Mouse (Mus musculus): ENCODE measurements around the gene Suds3. TPM values are rescaled to one million over a fixed set of nuclear protein-coding genes. Genes with fewer than 3 reads are reported as not detected.

Gene Suds3
- total and polyA plus RNA-seq, 2 experiments: 61.4 to 77.1 TPM

DNA sequence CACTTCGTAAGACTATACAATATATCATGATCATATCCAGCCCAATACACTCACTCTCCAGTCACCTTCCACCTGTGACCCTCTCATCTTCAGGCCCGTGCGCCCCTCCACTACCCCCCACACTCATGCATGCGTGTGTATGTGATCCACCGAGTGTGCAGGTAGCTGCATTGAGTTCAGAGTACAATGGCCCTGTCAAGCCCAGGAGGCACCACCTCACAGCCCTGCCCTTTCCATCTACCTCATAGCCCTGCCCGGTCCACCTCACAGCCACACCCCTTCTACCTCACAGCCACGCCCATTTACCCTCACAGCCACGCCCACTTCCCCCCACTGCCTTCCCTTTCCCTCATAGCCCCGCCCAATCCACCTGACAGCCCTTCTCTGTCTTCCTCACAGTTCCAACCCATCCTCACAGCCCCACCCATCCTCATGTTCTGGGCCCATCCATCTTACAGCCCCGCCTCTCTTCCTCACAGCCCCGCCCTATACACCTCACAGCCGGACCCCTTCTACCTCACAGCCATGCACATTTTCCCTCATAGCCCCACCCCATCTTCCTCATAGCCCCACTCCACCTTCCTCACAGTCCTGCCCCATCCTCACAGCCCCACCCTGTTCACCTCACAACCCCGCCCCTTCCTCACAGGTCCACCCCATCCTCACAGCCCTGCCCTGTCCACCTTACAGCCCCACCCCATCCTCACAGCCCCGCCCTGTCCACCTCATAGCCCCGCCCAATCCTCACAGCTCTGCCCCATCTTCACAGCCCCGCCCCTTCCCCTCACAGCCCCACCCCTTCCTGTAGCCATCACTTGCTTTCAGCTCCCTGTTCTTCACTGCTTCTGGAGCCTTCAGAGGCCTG lies 9.8 kb upstream of the Suds3 start:
- WGBS: 90% methylated on average over 16 of the region's 16 CpGs
- Histone ChIP-seq H3K4me1 (ENCODE audit: control insufficient read depth, insufficient read depth, low read length) (peaks cover 22% of the 10 kb centered on the region), H3K79me2 (ENCODE audit: control insufficient read depth, insufficient read depth, low read length) (peaks cover 68% of the 10 kb centered on the region), H3K4me3 (ENCODE audit: insufficient read depth, low read depth, low read length) (no peak overlapping the region), H3K9ac (ENCODE audit: low read depth, low read length) (no peak overlapping the region), H3K36me3 (ENCODE audit: control insufficient read depth, insufficient read depth, low read length) (peaks cover 8% of the 10 kb centered on the region), H3K27me3 (ENCODE audit: control insufficient read depth, insufficient read depth, low read length) (no peaks in the 10 kb centered on the region), H3K27ac (replicated peaks; ENCODE audit: insufficient read depth, low read depth, low read length) (no peak overlapping the region)
- no peak for DNase-seq (ENCODE audit: extremely low read depth, low read depth, low spot score)
- TF ChIP-seq POLR2A (IDR thresholded peaks at IDR 0.05; ENCODE audit: extremely low read depth, insufficient read depth, low read length) (no peak), CTCF (IDR thresholded peaks at IDR 0.05; ENCODE audit: low read depth, low read length) (no peak)

DNA sequence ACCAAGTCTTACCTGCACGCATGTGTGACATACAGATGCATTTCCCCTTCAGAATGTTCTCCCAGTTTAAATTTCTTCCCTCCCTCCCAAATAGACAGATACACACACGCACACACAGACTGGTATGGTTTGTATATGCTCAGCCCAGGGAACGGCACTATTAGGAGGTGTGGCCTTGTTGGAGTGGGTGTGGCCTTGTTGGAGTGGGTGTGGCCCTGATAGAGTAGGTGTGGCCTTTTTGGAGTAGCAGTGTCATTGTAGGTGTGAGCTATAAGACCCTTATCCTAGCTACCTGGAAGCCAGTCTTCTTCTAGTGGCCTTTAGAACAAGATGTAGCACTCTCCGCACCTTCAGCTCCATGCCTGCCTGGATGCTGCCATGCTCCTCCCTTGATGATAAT lies 7.9 kb upstream of the Suds3 start:
- Histone ChIP-seq H3K4me1 (ENCODE audit: control insufficient read depth, insufficient read depth, low read length) (peaks cover 22% of the 10 kb centered on the region), H3K36me3 (ENCODE audit: control insufficient read depth, insufficient read depth, low read length) (peaks cover 6% of the 10 kb centered on the region), H3K9ac (ENCODE audit: low read depth, low read length) (no peak overlapping the region), H3K4me3 (ENCODE audit: insufficient read depth, low read depth, low read length) (no peak overlapping the region), H3K27ac (replicated peaks; ENCODE audit: insufficient read depth, low read depth, low read length) (no peak overlapping the region), H3K27me3 (ENCODE audit: control insufficient read depth, insufficient read depth, low read length) (no peaks in the 10 kb centered on the region), H3K79me2 (ENCODE audit: control insufficient read depth, insufficient read depth, low read length) (peaks cover 64% of the 10 kb centered on the region)
- TF ChIP-seq POLR2A (IDR thresholded peaks at IDR 0.05; ENCODE audit: extremely low read depth, insufficient read depth, low read length) (no peak), CTCF (IDR thresholded peaks at IDR 0.05; ENCODE audit: low read depth, low read length) (no peak)
- DNase-seq (ENCODE audit: extremely low read depth, low read depth, low spot score): no peak
- 80% methylated on average over 4 of the region's 4 CpGs for WGBS

DNA sequence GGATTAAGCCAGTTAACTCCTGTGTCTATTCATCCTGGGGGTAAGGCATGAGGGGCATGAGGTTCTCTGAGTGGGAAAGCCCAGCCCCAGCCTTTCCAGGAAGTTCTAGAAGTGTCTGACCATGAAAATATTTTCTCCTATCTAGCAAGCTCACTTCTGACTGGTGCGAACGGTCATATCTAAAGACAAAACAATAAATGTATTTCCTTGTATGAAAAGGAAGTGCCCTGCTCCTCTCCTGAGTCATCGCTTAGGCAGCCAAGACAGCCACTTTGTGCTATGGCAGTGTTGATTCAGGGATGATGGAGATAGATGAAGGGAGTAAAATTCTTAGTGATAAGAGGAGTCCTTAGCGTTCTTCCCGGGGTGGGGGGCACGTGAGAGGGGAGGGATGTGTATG lies 7.2 kb upstream of the Suds3 start:
- no peak overlapping the region for H3K4me3 ChIP-seq (ENCODE audit: insufficient read depth, low read depth, low read length)
- H3K36me3 ChIP-seq (ENCODE audit: control insufficient read depth, insufficient read depth, low read length): no peaks in the 10 kb centered on the region
- peaks cover 57% of the 10 kb centered on the region for H3K79me2 ChIP-seq (ENCODE audit: control insufficient read depth, insufficient read depth, low read length)
- DNase-seq (ENCODE audit: extremely low read depth, low read depth, low spot score): no peak
- no peak overlapping the region for H3K27ac ChIP-seq (replicated peaks; ENCODE audit: insufficient read depth, low read depth, low read length)
- H3K9ac ChIP-seq (ENCODE audit: low read depth, low read length): no peak overlapping the region
- WGBS: 69% methylated on average over 6 of the region's 6 CpGs
- H3K4me1 ChIP-seq (ENCODE audit: control insufficient read depth, insufficient read depth, low read length): peaks cover 24% of the 10 kb centered on the region
- no peaks in the 10 kb centered on the region for H3K27me3 ChIP-seq (ENCODE audit: control insufficient read depth, insufficient read depth, low read length)
- no peak for TF ChIP-seq CTCF (IDR thresholded peaks at IDR 0.05; ENCODE audit: low read depth, low read length)
- no peak for TF ChIP-seq POLR2A (IDR thresholded peaks at IDR 0.05; ENCODE audit: extremely low read depth, insufficient read depth, low read length)

DNA sequence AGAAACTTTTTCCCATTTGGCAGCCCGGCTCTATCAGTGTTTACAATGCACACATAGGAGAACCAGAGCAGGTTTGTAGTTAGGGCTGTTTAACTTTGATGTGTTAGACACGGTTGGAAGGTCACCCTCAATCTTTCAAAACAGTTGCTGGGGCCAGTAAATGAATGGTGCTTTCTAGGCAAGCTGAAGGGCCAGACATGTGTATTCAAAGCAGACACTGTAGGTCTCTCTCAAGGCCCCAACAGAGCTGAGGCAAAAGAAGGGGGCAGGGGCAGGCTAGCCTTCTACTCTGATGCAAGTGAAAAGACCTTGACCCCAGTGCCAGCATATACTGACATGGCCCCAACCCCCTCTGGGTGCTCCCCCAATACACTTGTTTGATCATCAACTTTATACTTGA lies 5.7 kb upstream of the Suds3 start:
- peaks cover 31% of the 10 kb centered on the region for H3K4me1 ChIP-seq (ENCODE audit: control insufficient read depth, insufficient read depth, low read length)
- TF ChIP-seq CTCF (IDR thresholded peaks at IDR 0.05; ENCODE audit: low read depth, low read length) (no peak), POLR2A (IDR thresholded peaks at IDR 0.05; ENCODE audit: extremely low read depth, insufficient read depth, low read length) (no peak)
- H3K79me2 ChIP-seq (ENCODE audit: control insufficient read depth, insufficient read depth, low read length): peaks cover 53% of the 10 kb centered on the region
- no peaks in the 10 kb centered on the region for H3K27me3 ChIP-seq (ENCODE audit: control insufficient read depth, insufficient read depth, low read length)
- DNase-seq (ENCODE audit: extremely low read depth, low read depth, low spot score): peak; percentile 96
- H3K9ac ChIP-seq (ENCODE audit: low read depth, low read length): 0 out of 2 replicates have a peak overlapping the region, but pooled peaks have one; percentile 10
- H3K36me3 ChIP-seq (ENCODE audit: control insufficient read depth, insufficient read depth, low read length): no peaks in the 10 kb centered on the region
- peak overlapping the region; percentile 91 for H3K27ac ChIP-seq (replicated peaks; ENCODE audit: insufficient read depth, low read depth, low read length)
- peak overlapping the region; percentile 32 for H3K4me3 ChIP-seq (ENCODE audit: insufficient read depth, low read depth, low read length)
- 8% methylated on average over 2 of the region's 2 CpGs for WGBS

DNA sequence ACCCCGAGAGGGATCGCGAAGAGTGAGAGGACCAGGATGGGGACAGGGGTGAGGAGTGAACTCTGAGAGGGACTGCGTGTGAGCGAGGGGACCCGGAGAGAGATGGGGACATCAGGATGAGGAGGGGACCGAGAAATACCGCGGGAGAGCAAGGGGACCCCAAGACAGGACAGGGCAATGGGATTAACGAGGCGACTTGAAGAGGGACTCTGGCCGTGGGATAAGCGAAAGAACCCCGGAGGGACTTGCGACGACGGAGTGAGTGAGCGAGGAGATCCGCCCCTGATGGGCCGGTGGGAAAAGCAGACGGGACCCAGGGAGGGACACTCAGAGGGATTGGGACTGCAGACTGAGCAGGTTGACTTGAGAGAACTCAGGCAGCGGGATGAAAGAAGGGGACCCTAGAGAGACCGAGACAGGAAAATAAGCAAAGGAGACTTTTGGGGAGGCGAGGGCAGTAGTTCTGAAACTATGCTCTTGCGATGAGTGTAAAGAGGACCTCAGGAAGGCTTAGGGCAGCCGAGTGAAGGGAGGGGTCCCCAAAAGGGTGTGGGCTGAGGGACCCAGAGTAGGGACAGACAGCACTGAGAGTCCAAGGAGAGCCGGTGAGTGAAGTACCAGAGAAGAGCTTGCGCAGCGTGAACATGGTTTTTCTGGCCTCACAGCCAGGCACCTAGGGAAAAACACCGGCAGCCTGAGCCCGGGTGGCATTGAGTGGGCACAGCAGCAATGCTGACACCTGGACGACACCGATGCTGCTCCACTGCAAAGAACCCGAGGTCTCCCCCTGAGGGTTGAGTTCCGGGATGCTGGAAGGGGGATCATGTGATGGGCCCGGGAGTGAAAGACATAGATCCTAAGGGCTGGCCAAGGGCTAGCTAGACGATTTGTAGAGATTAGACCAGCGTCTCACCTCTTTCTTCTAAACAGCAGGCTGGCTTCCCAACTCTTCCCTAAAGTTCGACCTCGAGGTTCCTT lies 4.9 kb upstream of the Suds3 start:
- under 1% methylated on average over 40 of the region's 40 CpGs for WGBS
- peak overlapping the region; percentile 90 for H3K9ac ChIP-seq (ENCODE audit: low read depth, low read length)
- peak overlapping the region; percentile 80 for H3K4me3 ChIP-seq (ENCODE audit: insufficient read depth, low read depth, low read length)
- peak overlapping the region; percentile 91 for H3K27ac ChIP-seq (replicated peaks; ENCODE audit: insufficient read depth, low read depth, low read length)
- H3K36me3 ChIP-seq (ENCODE audit: control insufficient read depth, insufficient read depth, low read length): no peaks in the 10 kb centered on the region
- no peaks in the 10 kb centered on the region for H3K27me3 ChIP-seq (ENCODE audit: control insufficient read depth, insufficient read depth, low read length)
- DNase-seq (ENCODE audit: extremely low read depth, low read depth, low spot score): peak; percentile 29
- peaks cover 33% of the 10 kb centered on the region for H3K4me1 ChIP-seq (ENCODE audit: control insufficient read depth, insufficient read depth, low read length)
- H3K79me2 ChIP-seq (ENCODE audit: control insufficient read depth, insufficient read depth, low read length): peaks cover 47% of the 10 kb centered on the region
- TF ChIP-seq POLR2A (IDR thresholded peaks at IDR 0.05; ENCODE audit: extremely low read depth, insufficient read depth, low read length) (0 out of 2 replicates have a peak, but pooled peaks have one; percentile 10), CTCF (IDR thresholded peaks at IDR 0.05; ENCODE audit: low read depth, low read length) (no peak)
